In genomic region chr6:87810713-87811669, GRCm38 (mm10) we compare ENCODE assay signal across 7 mouse cellular contexts. TPM values are rescaled to one million over a fixed set of nuclear protein-coding genes. Genes with fewer than 3 reads are reported as not detected.
A peak's percentile ranks its signal among the peaks of the same experiment; 100 is the strongest.
DNase-seq lines count a peak whose midpoint lies in the region; ATAC-seq lines count a peak whose summit lies in the region.

No protein-coding gene starts in this region.

- peak overlapping the region; percentile 88 for H3K9ac ChIP-seq in intestine, embryonic 16.5 days (ENCODE audit: low read depth, low read length)
- peak overlapping the region; percentile 78 for H3K9ac ChIP-seq in limb, embryonic 12.5 days (replicated peaks)
- peak overlapping the region; percentile 82 for H3K9ac ChIP-seq in midbrain, embryonic 13.5 days (replicated peaks)

- no peaks in the 10 kb centered on the region for H3K9me3 ChIP-seq in intestine, embryonic 16.5 days (ENCODE audit: control insufficient read depth, low read length)
- no peaks in the 10 kb centered on the region for H3K9me3 ChIP-seq in limb, embryonic 12.5 days
- no peaks in the 10 kb centered on the region for H3K9me3 ChIP-seq in midbrain, embryonic 13.5 days

- H3K4me2 ChIP-seq in intestine, embryonic 16.5 days (ENCODE audit: low read depth, low read length) = peak overlapping the region; percentile 85
- peak overlapping the region; percentile 93 for H3K4me2 ChIP-seq in limb, embryonic 12.5 days
- peak overlapping the region; percentile 94 for H3K4me2 ChIP-seq in midbrain, embryonic 13.5 days (replicated peaks)

- no peaks in the 10 kb centered on the region for H3K27me3 ChIP-seq in intestine, embryonic 16.5 days (replicated peaks; ENCODE audit: control insufficient read depth, insufficient read depth, low read length)
- no peaks in the 10 kb centered on the region for H3K27me3 ChIP-seq in limb, embryonic 12.5 days
- H3K27me3 ChIP-seq in midbrain, embryonic 13.5 days = 0 out of 2 replicates have a peak, but pooled peaks cover 4% of the 10 kb centered on the region

- H3K36me3 ChIP-seq in intestine, embryonic 16.5 days (ENCODE audit: control insufficient read depth, insufficient read depth, low read length) = no peaks in the 10 kb centered on the region
- H3K36me3 ChIP-seq in limb, embryonic 12.5 days = peaks cover 28% of the 10 kb centered on the region
- peaks cover 26% of the 10 kb centered on the region for H3K36me3 ChIP-seq in midbrain, embryonic 13.5 days

- peak overlapping the region; percentile 83 for H3K4me3 ChIP-seq in intestine, embryonic 16.5 days (ENCODE audit: low read length)
- H3K4me3 ChIP-seq in limb, embryonic 12.5 days (replicated peaks) = peak overlapping the region; percentile 73
- peak overlapping the region; percentile 68 for H3K4me3 ChIP-seq in midbrain, embryonic 13.5 days (replicated peaks)

- H3K4me1 ChIP-seq in intestine, embryonic 16.5 days (ENCODE audit: control insufficient read depth, insufficient read depth, low read length) = peaks cover 21% of the 10 kb centered on the region
- peaks cover 8% of the 10 kb centered on the region; the same call in 1 of the 2 replicates for H3K4me1 ChIP-seq in limb, embryonic 12.5 days (replicated peaks)
- H3K4me1 ChIP-seq in midbrain, embryonic 13.5 days (replicated peaks) = peaks cover 21% of the 10 kb centered on the region

- DNase-seq in ZHBTc4 (ENCODE audit: low read depth, low spot score) = peak; percentile 66
- DNase-seq in embryo, embryonic 11 days = peak; percentile 51
- DNase-seq in spleen, adult 12 weeks (ENCODE audit: low spot score) = peak; percentile 60

- peak overlapping the region; percentile 89 for H3K27ac ChIP-seq in intestine, embryonic 16.5 days (ENCODE audit: low read length)
- H3K27ac ChIP-seq in limb, embryonic 12.5 days = peak overlapping the region; percentile 78
- peak overlapping the region; percentile 65 for H3K27ac ChIP-seq in midbrain, embryonic 13.5 days

- under 1% methylated on average over 77 of the region's 77 CpGs for WGBS in intestine, embryonic 16.5 days
- under 1% methylated on average over 77 of the region's 77 CpGs for WGBS in limb, embryonic 12.5 days
- WGBS in midbrain, embryonic 13.5 days = 1% methylated on average over 77 of the region's 77 CpGs

- peak; percentile 38 for ATAC-seq in granulocyte monocyte progenitor cell, adult 5-6 weeks (replicated peaks; ENCODE audit: poor library complexity, severe bottlenecking)
- ATAC-seq in intestine, embryonic 16.5 days = peak; percentile 1
- ATAC-seq in limb, embryonic 12.5 days (ENCODE audit: insufficient number of reproducible peaks, insufficient read depth, low FRiP score, low TSS enrichment, low read depth) = peak; percentile 67
- peak; percentile 25 for ATAC-seq in midbrain, embryonic 13.5 days

RNA-seq across cellular contexts. Expression of gene Rab43, which starts 1.0 kb away (rescaled TPM):
- total RNA-seq in granulocyte monocyte progenitor cell, adult 5-6 weeks (2014; fragmentation: Nextera tagmentation) = 18.8 and 36.7 TPM in 2 replicates
- 4.2 and 6.4 TPM in 2 replicates for total RNA-seq in granulocyte monocyte progenitor cell, adult 5-6 weeks (2017)
- 11.3 and 12.2 TPM in 2 replicates for polyA plus RNA-seq in intestine, embryonic 16.5 days (2015; fragmentation: Nextera tagmentation; extraction: Ambion mirVana)
- 8.8 and 10.0 TPM in 2 replicates for polyA plus RNA-seq in limb, embryonic 12.5 days (2016; fragmentation: Nextera tagmentation; extraction: Ambion mirVana)
- 7.5 and 9.6 TPM in 2 replicates for polyA plus RNA-seq in midbrain, embryonic 13.5 days (2015; fragmentation: Nextera tagmentation; extraction: Ambion mirVana)

RNA-seq across cellular contexts. Expression of gene Gm45140, which starts 24.6 kb away (rescaled TPM):
- total RNA-seq in granulocyte monocyte progenitor cell, adult 5-6 weeks (2014; fragmentation: Nextera tagmentation) = 2.2 and 5.6 TPM in 2 replicates
- 11.6 and 14.3 TPM in 2 replicates for total RNA-seq in granulocyte monocyte progenitor cell, adult 5-6 weeks (2017)
- polyA plus RNA-seq in intestine, embryonic 16.5 days (2015; fragmentation: Nextera tagmentation; extraction: Ambion mirVana) = 3.7 and 4.1 TPM in 2 replicates
- polyA plus RNA-seq in limb, embryonic 12.5 days (2016; fragmentation: Nextera tagmentation; extraction: Ambion mirVana) = 4.6 and 4.7 TPM in 2 replicates
- polyA plus RNA-seq in midbrain, embryonic 13.5 days (2015; fragmentation: Nextera tagmentation; extraction: Ambion mirVana) = 3.2 and 3.3 TPM in 2 replicates

RNA-seq across cellular contexts. Expression of gene Isy1, which starts 27.6 kb away (rescaled TPM):
- 58.9 and 61.0 TPM in 2 replicates for total RNA-seq in granulocyte monocyte progenitor cell, adult 5-6 weeks (2014; fragmentation: Nextera tagmentation)
- 108 and 127 TPM in 2 replicates for total RNA-seq in granulocyte monocyte progenitor cell, adult 5-6 weeks (2017)
- 42.5 and 50.5 TPM in 2 replicates for polyA plus RNA-seq in intestine, embryonic 16.5 days (2015; fragmentation: Nextera tagmentation; extraction: Ambion mirVana)
- polyA plus RNA-seq in limb, embryonic 12.5 days (2016; fragmentation: Nextera tagmentation; extraction: Ambion mirVana) = 62.2 and 67.4 TPM in 2 replicates
- 34.4 and 36.9 TPM in 2 replicates for polyA plus RNA-seq in midbrain, embryonic 13.5 days (2015; fragmentation: Nextera tagmentation; extraction: Ambion mirVana)

RNA-seq across cellular contexts. Expression of gene Gp9, which starts 33.1 kb away (rescaled TPM):
- 0.88 TPM in 1 of 2 replicates, not detected in the other for total RNA-seq in granulocyte monocyte progenitor cell, adult 5-6 weeks (2014; fragmentation: Nextera tagmentation)
- total RNA-seq in granulocyte monocyte progenitor cell, adult 5-6 weeks (2017) = 0.30 TPM in 1 of 2 replicates, not detected in the other
- polyA plus RNA-seq in intestine, embryonic 16.5 days (2015; fragmentation: Nextera tagmentation; extraction: Ambion mirVana) = 1.5 and 2.0 TPM in 2 replicates
- polyA plus RNA-seq in limb, embryonic 12.5 days (2016; fragmentation: Nextera tagmentation; extraction: Ambion mirVana) = 2.7 and 3.3 TPM in 2 replicates
- polyA plus RNA-seq in midbrain, embryonic 13.5 days (2015; fragmentation: Nextera tagmentation; extraction: Ambion mirVana) = 0.54 and 1.1 TPM in 2 replicates

RNA-seq across cellular contexts. Expression of gene Cnbp, which starts 39.9 kb away (rescaled TPM):
- 481 and 528 TPM in 2 replicates for total RNA-seq in granulocyte monocyte progenitor cell, adult 5-6 weeks (2014; fragmentation: Nextera tagmentation)
- total RNA-seq in granulocyte monocyte progenitor cell, adult 5-6 weeks (2017) = 1,031 and 1,136 TPM in 2 replicates
- polyA plus RNA-seq in intestine, embryonic 16.5 days (2015; fragmentation: Nextera tagmentation; extraction: Ambion mirVana) = 831 and 949 TPM in 2 replicates
- polyA plus RNA-seq in limb, embryonic 12.5 days (2016; fragmentation: Nextera tagmentation; extraction: Ambion mirVana) = 1,117 and 1,149 TPM in 2 replicates
- polyA plus RNA-seq in midbrain, embryonic 13.5 days (2015; fragmentation: Nextera tagmentation; extraction: Ambion mirVana) = 700 and 708 TPM in 2 replicates

Comparison
In these comparisons a context has a peak if more than half of its experiments do, and no peak if none do; other contexts are left out.
1. Peak in every context shown above with its lines: DNase-seq, ATAC-seq, H3K4me3 ChIP-seq and H3K27ac ChIP-seq.
2. ATAC-seq: peak in every context shown above with its lines; median percentile 67 in limb, embryonic 12.5 days; 38 in granulocyte monocyte progenitor cell, adult 5-6 weeks; 25 in midbrain, embryonic 13.5 days; 1 in intestine, embryonic 16.5 days.